Mouse (Mus musculus) spleen, postnatal 36 days (tissue): Measurements from ENCODE around the gene Pla1a.
A peak's percentile ranks its signal among the peaks of the same experiment; 100 is the strongest.

Experiments used
- DNase-seq, 2 experiments: peaks; one replicate each; pipeline ENCODE4 v3.0.0; 2022; ENCODE audit warnings: low spot score in 2 of 2, mixed read lengths in 1 of 2

The Pla1a gene

DNA sequence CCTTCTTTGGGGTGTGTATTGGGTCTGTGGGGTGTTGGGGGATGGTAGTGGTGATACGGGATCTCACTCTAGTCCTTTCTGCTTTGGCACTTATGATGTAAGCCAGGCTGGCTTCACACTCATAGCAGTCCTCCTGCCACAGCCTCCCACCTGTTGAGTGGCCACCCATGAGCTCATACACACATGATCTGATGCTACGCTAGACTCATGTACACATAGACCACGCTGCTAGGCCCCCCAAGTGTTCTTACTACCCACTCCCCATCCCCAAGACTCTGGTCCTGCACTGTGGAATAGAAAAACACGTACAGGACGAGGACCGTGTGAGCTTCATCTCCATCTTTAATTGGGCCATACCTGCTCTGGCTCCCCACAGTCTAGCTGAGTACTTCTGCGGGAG is 63.9 kb downstream of the Pla1a start:
- DNase-seq: no peak

DNA sequence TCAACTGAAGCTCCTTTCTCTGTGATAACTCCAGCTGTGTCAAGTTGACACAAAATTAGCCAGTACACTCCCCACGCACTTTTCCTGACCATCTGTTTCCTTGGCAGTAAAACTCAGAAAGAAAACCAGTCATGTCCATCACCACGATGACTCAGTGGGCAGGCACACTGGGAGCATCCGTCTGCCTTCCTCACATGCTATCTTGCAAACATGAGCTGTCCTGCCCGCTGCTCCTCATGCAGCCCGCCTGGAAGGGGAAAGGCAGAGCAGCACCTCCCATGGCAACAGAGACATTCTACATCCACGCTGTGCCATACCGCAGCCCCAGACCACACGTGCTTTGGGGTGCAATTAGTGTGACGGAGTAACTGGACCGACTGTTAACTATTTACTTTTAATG is 64.6 kb downstream of the Pla1a start:
- DNase-seq: no peak

GRCm38 (mm10) chr16:38366231-38366630 is 66.7 kb downstream of the Pla1a start:
- DNase-seq: no peak

DNA sequence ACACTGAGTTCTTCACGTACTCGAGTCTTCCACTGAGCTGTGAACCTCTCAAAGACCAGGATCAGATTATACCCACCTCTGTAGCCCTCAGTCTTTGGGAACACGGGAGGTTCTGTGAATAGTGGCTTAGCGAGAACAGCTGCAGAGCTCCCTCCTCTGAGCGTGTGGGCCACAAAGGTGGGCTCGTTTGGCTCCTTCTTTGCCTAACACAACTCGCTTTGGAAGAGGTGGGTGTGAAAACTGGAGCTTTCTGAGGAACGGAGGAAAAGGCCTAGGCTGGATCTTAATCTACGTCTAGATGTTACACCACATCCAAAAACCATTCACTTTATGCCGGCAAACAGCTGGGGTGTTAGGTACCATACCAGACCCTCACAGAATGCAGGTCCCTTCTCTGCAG is 67.6 kb downstream of the Pla1a start:
- DNase-seq: no peak

GRCm38 (mm10) chr16:38363657-38364056 is 69.3 kb downstream of the Pla1a start:
- DNase-seq: no peak

DNA sequence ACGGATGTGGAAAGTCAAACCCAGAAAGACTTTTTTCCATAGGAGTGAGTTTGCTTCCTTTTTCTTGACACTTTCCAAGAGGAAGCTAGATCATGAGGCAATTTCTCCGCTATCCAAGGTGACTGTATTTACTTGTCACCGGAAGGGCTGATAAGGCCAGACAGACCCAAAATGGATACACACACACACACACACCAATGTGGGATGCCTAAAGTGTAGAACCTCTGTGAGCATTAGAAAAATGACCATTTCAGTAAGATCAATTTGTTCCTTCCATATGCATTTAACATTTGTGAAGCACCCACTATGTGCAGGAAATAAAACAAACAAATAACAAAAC is 69.7 kb downstream of the Pla1a start:
- no peak for DNase-seq

DNA sequence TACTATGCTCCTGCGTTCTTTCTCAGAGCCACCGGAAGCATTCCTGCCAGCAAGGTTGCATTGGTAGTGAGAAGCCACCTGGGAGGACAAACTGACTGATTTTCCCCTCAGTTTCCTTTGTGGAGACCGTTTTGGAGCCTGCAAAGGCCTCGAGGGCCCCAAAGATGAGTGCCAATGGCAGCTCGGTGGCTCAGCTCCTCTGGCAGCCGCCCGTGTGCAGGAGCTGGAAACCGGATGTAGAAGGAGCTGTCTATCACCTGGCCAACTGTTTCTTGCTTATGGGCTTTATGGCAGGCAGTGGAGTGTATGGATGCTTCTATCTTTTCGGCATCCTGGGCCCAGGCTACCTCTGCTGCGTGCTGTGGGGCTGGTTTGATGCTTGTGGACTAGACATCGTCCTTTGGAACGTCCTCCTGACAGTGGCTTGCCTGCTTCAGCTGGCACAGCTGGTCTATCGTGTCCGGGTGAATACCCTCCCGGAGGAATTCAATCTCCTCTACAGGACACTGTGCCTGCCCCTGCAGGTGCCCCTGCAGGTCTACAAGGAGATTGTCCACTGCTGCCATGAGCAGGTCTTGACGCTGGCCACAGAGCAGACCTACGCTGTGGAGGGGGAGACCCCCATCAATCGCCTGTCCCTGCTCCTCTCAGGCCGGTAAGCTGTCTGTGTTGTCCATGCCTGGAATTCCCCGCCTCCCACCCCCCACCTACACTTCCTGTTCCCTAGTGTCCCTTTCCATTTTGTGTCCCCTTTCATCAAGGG is 70.3 kb downstream of the Pla1a start:
- no peak for DNase-seq

GRCm38 (mm10) chr16:38361933-38362332 is 71.0 kb downstream of the Pla1a start, which contains the start of gene Popdc2:
TSS of gene Popdc2 (plus strand) at chr16:38362209.
- no peak for DNase-seq

DNA sequence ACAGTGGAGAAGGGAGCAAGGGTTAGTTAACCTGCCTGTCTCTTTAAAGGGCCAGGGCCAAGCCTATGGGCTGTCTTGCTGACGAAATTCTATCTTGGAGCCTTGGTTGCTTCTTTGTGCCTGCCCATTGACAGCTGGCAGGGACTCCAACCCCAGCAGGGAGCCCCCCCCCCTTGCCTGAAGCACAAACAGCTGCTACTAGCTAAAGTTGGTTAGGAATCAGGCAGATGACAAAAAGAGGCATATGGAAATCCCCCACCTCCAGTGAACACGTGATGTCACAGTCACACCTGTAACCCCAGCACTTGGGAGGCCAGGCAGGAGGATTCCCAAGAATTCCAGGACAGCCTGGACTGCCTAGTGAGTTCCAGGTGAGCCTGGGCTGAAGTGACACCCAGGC is 72.6 kb downstream of the Pla1a start:
- DNase-seq: no peak

- DNase-seq: no peak
Measured at GRCm38 (mm10) chr16:38359857-38360256, 73.1 kb downstream of the Pla1a start.

DNA sequence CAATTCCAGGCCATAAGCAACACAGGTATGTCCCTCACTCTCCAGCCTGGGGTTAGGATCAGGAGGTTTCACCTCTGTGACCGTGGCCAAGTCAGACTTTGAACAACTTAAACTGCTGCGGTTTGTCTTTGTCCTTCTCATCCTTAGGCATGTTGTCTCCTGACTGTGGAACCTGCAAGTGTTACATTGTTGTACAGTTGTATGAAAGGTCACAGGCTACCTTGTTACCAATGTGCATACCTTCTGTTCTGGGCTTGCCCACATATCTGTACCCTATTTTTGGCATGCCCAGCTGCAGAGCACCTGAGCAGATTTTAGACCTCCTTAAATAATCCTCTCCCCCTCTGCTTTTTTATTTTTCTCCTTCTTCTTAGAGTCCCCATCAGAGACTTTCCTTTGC is 73.7 kb downstream of the Pla1a start:
- DNase-seq: no peak

DNA sequence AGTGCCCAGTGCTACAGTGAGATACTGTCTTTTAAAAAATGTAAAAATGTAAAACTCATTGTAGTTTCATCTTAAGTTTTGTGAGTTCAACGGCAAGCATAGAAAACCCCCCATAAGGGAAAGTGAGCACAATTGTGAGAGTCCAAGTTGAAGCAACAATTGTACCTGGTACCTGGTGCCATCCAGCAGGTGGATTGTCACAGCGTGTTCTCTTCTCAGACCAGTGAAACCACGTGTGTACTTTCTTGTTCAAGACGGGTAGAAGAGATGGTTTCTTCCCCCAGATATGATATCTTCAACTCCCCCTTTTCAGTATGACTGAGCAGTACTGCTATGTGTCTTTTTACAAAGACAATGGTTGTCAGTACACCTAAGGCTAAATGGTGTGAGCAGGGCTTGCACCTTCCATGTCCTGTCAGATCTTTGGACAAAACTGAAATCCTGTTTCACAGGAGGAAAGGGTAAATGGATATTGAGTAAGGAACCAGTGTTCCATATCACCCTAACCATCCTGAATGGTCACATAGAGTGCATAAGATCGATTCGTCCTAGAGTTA is 74.6 kb downstream of the Pla1a start:
- DNase-seq: no peak

DNA sequence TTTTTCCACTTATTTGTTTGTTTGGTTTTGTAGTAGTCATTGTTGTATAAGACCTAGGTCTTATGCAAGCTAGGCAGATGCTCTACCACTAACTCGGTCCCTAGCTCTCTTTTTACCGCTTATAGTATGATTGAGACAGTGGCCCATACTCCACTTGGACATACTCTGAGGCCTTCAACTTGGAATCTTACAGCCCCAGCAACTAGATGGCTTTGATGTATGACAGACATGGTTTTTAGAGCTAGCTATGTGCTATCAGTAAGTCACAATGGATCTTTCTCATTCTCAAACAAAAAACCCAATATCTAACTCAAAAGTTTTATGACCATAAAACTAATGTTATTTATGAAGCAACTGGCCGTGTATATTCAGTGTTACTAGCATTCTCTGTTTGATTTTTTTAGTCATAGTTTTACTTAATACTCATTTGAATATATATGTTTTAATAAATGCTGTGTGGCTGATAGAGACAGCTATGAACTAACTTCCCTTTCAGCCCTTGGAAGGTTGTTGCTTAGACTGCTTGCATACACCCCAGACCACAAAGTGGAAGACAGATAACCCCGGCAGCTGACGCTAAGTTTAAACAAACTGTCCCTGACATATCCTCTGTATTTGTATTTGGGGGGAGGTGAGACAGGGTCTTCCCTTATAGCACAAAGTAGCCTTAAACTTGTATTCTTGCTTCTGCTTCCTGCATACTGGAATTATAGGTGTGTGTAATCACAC is 78.6 kb downstream of the Pla1a start:
- no peak for DNase-seq

DNA sequence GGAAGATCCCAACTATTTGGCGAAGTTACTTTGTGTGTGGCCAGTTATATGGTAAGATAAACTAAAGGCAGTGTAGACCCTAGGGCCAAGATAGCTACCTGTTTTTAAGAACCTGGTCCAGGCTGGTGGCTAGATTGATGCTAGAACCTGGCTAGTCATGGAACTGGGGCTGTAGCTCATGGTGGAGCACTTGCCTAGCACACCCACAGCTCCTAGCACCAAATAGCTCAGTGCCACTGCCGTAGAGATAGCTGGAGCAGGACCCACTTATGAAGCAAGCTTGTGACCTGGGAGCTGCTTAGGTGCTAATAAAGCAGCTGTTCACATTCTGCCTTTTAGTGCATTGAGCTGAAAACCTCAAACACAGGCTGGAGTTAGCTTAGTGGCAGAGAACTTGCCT is 79.3 kb downstream of the Pla1a start:
- no peak for DNase-seq

GRCm38 (mm10) chr16:38352851-38353250 is 80.1 kb downstream of the Pla1a start:
- no peak for DNase-seq

GRCm38 (mm10) chr16:38352031-38352430 is 80.9 kb downstream of the Pla1a start:
- no peak for DNase-seq

DNA sequence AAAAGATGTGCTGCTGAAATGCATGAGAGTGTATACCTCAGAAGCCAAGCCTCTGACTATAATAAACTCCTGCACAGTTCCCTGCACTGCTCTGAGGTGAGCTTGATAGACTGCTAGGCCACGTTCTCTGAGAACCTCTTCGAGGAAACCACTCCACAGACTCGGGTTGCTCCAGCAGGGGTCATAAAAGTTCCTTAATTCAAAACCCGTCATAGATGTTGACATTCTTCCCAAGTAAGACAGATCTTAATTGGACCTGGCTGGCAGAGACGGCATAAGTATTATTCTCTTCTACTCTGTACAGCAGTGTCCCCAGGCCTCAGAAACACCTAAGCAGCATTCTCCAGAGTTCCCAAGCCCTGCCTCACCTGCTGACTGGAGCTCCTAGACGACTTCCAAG is 82.0 kb downstream of the Pla1a start:
- no peak for DNase-seq

GRCm38 (mm10) chr16:38350361-38350855 is 82.5 kb downstream of the Pla1a start:
- DNase-seq: peak; percentile 32

GRCm38 (mm10) chr16:38349881-38350280 is 83.1 kb downstream of the Pla1a start:
- DNase-seq: no peak

DNA sequence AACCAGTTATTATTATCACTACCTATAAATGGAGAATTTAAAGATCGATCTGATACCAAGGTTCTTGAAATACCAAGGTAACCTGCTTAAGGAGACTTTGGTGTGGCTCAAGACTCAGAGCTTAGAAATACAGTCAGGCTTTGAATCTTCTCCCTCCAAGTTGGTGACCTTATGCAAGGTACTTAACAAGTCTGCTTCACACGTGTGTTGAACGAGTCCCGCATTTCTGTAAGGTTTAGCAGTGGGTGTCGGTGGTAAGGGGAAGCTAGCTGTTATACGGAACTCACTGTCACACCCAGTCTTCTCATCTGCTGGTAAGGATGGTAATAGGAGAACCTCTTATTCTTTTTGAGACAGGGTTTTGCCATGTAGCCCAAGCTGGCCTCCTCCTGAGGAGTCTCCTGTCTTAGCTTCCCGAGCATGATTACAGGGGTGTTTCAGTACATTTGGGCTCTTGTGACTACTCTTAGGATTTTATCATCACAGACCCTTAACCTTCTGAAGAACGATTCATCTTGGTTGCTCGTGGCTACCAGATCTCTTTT is 84.7 kb downstream of the Pla1a start:
- DNase-seq: no peak

DNA sequence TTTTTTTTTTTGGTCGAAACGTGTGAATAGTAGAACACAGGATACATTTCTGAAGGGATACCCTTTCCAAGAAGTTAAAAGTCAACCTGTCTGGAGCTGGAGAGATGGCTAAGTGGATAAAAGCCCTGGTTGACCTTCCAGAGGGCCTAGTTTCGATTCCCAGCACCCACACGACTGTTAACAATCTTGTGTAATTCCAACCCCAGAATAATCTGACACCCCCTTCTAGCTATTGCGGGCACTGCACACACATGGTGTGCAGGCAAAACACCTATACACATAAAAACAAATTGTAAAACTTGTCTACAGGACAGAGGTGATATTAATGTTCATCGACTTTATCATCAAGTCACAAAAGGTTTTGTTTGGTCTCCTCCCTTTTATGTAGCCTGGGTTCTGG is 85.4 kb downstream of the Pla1a start:
- no peak for DNase-seq

- peak; percentile 91 to 96 for DNase-seq
Measured at GRCm38 (mm10) chr16:38346529-38347325, 86.2 kb downstream of the Pla1a start, which contains the start of the genes Cox17 and Gm21987. TSS of gene Cox17 (plus strand) at chr16:38346991. TSS of gene Gm21987 (plus strand) at chr16:38347040.
